Mouse (Mus musculus): Measurements from ENCODE around the gene Cercam.

Cercam gene

DNA sequence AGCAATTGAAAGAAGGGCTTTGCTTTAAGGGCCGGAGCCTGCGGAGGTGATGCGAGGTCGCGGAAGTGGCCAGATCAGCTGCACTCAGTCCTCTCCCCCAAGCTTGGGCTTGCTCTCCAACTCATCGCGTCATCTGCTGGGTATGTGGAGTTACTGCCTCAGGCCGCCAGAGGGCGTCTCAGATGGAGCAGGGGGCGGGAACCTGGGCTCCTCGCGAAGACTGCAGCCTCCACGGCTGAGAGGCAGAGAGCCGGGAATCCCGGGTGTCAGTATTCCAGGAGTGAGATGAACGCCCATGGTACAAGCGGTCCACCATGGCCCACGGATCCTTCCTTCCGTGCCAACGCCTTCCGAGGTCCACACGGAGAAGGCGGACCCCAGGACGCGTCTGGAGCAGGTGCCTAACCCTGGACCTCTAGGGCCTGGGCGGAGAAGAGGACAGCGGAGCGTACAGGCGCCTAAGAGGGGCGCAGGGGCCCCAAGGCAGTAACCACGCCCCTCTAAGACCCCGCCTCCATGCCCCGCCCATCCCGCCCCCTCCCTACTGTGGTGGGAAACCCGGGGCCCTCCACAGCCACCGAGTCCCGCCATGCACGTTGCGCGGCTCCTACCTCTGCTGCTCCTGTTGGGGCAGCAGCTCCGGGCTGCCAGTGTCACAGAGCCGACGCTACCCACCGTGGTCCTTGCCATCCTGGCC, at the start of gene Cercam:
Cercam (plus strand) TSS at position 216 of the 697 bp plus-strand sequence.
- WGBS, result 1% methylated on average over 44 of the region's 44 CpGs

DNA sequence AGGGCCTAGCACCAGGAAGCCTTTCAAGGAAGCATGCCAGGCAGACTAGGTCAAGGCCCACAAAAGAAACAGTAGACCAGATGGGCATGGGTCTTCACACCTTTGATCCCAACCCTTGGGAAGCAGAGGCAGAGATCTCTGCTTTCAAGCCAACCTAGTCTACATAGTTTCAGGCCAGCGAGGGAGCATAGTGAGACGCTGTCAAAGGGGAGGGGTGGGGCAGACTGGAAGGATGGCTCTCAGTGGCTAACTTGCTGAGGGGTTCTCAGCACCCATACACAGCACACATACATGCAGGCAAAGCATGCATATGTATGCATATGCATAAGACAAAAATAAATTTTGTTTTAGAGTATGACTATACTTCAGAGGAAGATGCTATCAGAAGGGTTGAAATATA, 49.6 kb upstream of the Cercam start:
- WGBS, result 23% methylated on average over 2 of the region's 2 CpGs

DNA sequence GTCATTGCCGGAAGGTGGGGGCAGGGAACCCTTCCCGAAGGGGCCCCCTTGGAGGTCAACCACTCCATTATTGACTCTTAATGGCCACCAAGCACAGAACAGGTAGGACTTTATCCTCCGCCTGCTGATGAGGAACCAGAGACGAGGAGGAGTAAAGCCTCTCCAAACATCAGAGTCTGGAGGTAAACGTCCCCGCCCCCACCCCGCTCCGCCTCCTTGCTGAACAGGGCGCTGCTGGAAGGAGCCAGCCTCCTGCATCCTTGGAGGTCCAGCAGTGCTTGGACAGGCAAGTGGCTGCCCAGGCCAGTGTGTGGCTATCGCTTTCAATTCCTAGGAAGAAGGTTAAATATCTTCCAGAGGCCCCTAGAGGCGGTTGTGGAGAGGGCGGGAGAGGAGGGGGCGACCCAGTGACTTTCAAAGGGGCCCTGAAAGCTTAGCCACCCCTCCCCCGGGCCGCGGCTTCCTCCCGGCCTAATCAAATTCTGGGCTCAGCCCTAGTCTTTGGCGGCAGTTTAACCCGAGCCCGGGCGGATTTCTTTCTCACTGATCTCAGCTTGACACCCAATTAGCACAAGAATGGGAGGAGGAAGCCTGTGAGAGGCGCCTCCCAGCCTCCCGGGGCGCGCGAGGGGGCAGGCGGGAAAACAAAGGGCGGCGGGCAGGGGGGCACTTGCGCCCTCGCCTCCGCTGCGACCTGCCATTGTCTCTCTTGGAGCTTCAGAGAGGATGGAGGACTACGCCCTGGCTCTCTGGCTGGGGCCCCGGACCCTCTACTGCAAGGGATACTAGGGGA, 48.7 kb upstream of the Cercam start, which contains the start of gene Urm1:
Urm1 (plus strand) TSS at position 51 of the 793 bp plus-strand sequence.
- WGBS, result 2% methylated on average over 35 of the region's 35 CpGs

DNA sequence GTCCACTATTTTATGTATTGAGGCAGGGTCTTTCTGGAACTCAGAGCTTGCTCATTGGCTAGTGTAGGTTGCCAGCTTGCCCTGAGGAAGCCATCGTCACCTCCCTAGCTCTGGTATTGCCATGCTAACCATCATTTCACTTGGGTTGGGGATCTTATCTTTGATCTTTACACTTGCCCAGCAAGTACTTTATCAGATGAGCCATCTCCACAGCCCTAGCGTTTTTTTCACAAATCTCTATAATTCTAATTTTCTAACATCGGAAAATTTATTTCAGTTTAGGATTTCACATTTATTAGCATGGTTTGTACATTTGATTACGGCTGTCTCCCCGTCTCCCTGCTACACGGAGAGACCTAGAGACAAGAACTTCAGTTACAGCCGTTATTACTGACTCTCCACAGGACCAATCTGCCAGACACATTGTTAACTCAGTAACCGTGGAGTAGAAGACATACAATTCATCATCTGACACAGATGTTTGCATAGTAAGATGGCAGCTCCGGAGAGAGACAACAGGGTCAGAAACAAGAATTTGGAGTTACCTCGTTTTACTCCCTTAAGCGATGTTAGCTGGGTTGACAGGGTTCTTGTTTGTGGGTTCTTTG, 42.5 kb upstream of the Cercam start:
- WGBS, result 8% methylated on average over 11 of the region's 11 CpGs

DNA sequence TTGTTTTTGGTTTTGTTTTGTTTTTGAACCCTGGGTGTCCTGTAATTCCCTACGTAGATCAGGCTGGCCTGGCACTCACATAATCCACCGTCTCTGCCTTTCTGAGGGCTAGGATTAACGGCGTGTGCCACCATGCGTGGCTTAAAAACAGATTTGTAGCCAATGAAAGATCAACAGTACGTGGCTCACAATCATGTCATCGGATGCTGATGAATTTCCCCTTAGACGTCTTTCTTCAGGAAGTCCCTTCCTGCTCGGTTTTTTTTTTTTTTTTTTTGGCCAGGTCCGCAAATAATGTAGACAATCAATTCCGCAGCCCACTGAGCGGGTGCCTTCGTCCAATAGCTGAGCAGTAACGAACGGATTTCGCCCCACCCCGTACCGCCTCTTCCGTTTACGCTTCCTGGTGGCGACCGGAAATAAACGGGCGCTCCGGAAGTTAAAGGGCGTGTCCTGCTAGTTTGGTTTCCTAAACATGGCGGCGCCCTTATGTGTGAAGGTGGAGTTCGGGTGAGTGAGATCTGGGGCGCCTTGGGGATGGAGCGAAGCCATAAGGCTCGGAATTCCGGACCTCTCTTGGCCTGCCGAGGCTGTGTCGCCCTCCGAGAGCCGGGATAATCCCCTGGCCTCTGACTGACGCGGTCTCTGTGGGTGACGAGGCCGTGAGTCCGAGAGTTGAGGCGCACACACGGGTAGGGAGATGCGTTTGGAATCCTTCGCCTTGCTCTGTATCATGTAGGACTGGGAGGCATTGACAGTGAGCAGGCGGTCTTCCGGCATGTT, 41.8 kb upstream of the Cercam start:
- under 1% methylated on average over 48 of the region's 48 CpGs for WGBS

DNA sequence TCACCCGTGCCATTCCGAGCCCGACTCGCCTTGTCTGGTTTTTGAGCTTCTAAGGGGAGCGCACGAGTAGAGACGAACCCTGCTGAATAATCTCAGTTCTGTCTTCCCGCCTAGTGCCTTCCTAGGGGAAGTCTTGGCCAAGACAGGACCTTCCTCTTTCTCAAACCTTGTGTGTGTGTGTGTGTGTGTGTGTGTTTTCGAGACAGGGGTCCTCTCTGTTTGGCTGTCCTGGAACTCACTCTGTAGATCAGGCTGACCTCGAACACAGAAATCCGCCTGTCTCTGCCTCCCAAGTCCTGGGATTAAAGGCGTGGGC, 41.3 kb upstream of the Cercam start:
- WGBS, result 3% methylated on average over 12 of the region's 12 CpGs

DNA sequence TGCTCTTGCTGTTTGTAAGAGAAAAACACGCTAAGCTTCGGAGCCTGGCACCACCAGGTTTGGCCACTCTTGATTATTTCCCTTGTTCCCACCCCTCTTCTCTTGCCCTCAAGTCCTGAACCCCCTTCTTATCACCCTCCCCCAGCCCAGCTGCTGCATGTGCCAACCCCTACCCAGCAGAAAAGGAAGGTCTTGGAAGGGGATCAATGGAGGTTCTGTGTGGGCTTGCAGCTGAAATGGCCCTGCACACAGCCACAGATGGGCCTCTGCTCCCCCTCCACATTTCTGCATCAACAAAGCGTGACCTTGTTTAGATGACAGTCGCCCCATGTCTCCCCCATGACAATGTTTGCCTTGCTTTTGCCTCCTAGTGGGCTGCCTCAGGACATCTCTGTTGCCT, 37.9 kb upstream of the Cercam start:
- WGBS, result 77% methylated on average over 4 of the region's 4 CpGs

DNA sequence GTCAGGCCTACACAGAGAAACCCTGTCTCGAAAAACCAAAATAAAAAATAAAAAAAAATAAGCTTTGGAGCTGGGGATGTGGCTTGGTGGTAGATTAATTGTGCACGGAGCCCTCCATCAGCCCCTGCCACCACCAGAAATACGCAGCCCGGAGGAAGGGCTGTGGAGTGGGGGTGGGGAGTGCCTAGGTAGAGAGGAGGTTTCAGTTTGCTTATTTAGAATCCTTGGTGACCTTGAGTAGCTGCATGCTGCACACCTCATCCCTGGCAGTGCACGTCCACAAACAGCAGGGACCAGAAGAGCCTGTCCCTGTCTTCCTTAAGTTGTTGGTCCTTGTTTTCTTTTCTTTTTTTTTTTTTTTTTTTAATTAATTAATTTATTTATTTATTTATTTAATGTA, 35.2 kb upstream of the Cercam start:
- 91% methylated on average over 5 of the region's 5 CpGs for WGBS

DNA sequence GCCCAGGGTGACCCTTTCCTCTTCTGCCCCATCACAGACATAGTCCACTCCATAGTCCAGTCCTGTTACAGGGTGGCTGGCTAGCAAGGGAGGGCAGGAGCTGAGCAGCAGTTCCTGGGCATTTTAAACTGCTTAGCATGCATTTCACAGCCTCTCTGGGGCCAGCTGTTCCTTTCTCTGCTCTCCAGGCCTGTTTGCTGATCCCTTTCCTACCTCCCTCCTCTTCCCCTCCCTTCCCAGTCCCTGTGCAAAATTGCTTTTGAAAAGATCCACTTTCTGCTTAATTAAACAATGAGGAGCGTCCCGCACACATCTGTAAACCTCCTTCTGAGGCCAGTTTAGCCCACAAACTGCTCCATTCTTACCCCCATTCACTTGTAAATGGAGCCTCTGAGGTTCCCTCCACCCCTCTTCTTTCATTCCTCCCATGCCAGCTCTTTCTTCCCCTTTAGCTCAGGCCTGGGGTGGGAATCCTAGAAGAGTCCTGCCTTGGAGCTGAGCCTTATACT, 33.5 kb upstream of the Cercam start:
- 32% methylated on average over 2 of the region's 2 CpGs for WGBS

DNA sequence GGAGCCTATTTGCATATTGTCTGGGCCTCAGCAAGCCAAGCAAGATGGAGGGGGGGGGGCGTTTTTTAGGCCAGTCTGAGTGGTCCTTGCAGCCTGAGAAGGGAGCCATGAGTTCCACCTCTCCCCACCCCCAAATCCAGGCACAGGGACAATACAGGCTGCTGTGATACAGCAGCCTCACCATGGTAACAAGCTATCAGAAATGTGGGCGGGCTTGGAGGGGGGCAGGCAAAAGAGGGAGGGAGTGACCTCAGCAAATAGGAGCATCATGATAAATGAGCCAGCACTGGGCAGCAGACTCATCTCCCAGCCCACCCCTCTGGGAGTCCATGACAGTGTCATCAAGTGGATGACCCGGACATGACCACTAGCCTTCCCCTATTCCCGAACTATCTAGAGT, 29.5 kb upstream of the Cercam start:
- WGBS, result 49% methylated on average over 4 of the region's 4 CpGs

DNA sequence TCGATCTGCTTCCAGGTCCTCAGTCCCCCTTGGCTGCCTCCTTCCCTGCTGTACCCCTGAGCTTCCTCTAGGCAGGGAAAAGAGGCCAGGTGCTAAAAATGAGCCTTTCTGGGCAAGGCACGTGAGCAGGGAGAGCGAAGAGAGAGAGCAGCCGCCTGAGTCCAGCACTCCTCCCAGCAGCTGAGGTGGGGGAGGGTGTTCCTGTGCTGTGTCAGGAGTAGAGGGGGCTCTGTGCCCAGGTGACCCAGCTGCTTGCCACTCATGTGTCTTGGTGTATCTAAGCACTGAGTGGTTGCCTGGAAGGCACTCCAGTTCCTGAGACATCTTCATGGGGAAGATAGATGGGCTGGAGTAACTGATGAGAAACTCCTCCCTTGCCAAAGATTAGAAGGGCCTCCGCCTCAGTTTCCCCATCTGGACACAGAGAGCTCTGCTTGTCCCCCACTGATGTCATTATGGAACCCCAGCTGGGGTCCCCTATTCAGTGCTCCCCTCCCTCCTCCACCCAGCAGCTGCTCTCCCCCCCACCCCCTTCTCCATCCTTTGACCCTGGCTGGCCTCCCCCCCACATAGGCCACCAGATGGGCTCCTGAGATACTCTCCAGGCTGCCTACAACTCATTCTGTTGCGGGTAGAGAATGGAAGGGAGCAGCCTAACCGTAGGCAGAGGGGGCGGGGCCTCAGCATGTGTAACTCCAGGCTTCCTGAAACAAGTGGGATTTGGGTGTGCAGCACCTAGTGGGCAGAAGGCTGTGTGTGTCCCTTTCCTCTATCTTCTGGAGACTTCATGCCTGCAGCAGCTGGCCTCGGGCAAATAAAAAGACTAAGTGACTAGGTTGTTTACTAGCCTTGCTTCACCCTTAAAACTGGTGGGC, 25.5 kb upstream of the Cercam start:
- WGBS, result 38% methylated on average over 9 of the region's 9 CpGs

DNA sequence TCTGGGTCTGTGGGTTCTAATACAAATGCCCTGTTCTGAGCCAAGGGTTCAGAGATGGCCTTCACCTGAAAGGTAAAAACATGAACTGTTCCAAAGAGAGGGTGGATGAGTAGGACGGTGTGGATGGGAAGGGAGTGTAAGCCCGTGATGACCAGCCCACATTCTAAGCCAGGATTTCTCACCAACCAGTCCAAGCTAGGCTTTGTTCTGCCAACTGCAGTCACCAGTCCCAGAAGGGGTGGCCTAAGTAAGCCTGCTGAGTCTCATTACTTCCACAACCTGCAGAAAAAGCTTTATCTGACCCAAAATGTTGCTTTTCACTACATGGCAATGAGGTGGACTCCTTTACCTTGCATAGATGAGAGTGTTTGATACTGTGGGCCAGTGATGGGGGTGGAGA, 24.8 kb upstream of the Cercam start:
- 50% methylated on average over 2 of the region's 2 CpGs for WGBS

DNA sequence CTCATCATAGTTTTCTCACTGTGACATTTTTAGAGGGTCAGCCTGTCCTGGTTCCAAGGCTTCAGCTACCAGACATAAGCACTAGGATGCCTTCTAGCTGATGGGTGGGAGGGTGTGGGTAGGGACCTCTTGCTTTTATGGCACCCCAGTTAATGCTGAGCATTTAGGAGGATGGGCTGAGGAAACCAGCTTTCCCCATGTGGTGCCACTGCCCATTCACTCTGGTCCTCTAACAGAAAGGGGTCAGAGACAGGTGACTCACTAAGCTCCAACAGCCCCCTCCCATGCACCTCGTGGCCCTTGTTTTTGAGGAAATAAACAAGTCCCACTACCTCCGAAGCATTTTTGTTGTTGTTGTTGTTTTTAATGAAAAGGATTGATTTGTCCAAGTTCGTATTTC, 24.3 kb upstream of the Cercam start:
- WGBS, result 75% methylated on average over 3 of the region's 3 CpGs

DNA sequence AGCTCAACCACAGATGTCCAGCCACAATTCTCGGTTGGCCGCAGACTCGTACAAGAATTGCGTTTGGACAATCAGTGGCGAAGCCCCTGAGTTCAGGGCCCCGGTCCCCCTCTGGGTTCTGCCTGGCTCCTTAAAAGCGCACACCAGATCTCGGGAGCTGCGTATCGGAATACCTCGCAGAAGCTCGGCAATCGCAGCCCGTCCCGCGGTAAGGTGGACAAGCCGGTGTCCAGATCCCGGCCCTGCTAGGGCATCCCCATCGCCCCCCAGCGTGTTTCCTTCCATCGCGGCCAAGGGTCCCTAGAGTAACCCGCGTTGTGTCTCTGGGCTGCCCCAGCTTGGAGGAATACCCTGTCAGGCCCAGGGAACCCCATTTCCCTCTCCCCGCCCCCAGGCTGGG, 23.3 kb upstream of the Cercam start:
- WGBS, result 63% methylated on average over 25 of the region's 25 CpGs

DNA sequence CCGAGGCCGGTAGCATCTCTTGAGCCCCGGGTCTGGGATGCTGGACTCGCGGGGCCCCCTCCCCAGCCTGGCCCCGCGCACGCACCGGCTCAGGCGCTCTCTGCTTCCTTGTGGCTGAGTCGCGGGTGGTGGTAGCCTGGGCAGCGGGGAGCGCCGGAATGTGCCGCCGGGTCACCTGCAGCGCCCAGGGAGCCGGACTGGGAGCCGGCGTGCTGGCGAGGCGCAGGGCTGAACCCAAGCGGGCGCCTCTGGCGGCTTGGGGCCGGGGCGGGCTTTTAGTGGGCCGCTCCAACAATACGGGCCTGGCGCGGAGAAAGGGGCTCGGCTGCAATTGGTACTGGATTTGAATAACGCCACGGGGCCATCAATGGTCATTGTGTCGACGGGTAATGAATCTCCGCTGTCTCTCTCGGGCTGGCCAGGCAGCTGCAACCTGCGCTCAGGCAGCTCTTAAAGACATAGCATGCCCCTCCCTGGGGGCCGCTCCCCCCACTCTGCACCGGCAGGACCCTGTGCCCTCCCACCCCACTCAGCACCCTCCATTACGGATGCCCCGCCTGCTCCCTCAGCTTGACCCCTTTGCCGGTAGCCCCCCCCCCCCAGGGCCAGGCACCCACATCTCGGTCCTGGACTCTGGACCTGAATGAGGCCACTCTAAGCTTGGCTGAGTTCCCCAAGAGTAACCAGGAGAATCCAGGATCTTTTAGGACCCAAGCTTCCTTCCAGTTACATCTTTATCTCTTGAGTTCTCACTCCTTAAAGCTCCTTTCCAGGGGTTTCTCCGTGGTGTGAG, 22.7 kb upstream of the Cercam start:
- WGBS, result 48% methylated on average over 47 of the region's 47 CpGs

DNA sequence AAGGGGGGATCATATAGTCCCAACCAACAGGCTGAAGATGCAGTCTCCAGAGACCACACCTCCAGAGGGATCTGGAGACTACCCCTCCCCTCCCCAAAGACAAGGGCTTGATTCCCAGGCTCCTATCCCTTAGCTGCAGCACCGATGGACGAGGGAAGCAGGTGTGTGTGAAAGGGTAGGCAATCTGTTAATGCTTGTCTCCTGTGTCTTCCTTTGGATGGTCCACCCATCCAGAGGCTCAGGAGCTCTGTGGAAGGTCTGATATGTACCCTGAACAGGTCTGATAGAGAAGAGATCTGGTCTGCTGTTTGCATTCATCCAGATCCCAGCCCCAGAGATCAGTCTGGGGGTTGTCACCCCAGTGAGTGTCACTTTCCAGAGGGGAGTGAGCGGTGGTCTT, 22.1 kb upstream of the Cercam start:
- 64% methylated on average over 3 of the region's 3 CpGs for WGBS

DNA sequence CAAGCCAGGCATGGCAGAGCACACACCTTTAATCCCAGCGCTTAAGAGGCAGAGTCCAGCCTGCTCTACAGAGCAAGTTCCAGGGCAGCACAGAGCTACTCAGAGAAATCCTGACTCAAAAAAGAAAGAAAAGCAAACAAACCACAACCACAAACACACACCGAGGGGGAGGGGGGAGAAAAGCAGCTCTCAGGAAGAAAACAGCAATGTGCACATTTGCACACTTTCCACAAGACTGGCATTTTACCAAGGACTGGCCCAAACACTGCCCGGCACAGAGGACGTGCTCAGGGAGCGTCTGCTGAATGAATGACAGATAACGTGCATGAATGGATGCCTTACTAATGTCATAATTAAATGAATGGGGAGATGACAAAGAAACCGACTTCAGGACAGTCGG, 19.9 kb upstream of the Cercam start:
- 61% methylated on average over 8 of the region's 8 CpGs for WGBS

DNA sequence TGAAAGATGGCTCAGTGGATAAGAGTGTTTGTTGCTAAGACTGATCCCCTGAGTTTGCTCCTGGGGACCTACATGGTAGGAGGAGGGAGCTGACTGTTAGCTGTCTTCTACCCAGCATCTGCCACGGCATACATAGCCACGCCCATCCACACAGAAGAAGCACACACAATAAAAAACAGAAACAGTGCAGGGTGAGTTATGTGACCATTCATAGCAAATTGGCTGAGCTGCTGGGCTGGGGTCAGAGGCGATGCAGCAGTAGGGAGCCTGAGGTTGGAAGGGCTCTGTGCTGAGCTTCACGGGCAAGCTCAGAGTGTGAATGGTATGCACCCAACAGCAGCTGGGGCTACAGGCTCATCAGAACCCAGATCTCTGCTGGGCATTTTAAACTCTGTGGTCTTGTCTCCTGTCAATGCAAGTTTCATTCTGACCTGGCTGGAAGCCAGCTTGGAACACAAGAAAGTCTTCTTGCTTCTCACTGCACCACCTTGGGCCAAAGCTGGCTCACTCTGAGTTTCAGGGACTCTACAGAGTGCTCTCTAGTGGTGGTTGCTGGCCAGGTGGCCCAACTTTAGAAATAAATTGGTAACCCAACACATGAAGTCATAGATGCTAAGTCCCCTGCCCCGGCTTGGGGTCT, 19.0 kb upstream of the Cercam start:
- WGBS, result 61% methylated on average over 5 of the region's 5 CpGs

DNA sequence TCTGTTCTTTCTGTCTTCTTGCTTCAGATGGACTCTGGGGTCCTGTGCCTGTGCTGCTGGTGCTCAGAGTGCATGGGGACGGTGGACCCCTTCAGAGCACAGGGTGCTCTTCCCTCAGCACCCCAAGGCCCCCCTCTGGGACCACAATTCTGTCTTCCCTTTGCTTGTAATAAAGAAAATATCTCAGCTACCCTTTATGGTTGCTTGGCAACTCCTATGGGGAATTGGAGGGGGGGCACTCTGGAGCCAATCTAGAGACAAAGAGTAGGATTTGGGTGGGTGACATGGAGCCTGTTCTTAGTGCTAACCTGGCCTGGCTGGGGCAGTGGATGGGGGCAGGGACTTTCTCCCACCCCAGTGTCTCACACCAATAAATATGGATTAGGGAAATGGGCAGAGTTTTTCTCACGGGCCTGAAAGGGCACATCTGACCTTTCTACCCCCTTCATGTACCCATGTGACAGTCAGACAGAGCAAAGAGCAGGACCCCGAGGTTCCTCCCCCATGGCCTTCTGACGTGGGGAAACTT, 15.9 kb upstream of the Cercam start:
- WGBS, result 58% methylated on average over 4 of the region's 4 CpGs
